Mouse (Mus musculus): Measurements from ENCODE around the gene Zfp385b. TPM values are rescaled to one million over a fixed set of nuclear protein-coding genes. Genes with fewer than 3 reads are reported as not detected.

The Zfp385b gene
- polyA plus RNA-seq, 1 experiment from 2014 or later = 14.6 TPM

DNA sequence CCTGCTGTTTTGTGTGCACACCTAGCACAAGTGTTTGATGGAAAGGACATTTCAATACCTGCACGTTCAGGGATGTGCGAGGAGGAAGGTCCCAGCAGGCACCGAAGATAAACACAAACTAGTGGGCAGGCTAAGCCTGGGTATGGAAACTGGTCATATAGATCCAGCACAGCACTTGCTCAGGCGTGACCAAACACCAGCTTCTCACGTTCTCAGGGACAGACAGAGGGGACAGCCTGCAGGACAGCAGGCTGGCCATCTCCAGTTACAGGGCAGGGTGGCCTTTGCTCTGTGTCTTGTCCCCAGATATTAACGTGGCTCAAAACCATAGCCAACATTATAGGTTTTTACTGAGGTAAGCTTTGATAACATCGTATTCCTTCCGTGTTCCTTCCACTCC, 128.3 kb downstream of the Zfp385b start:
- Histone ChIP-seq H3K9ac (replicated peaks) (no peak overlapping the region), H3K27ac (replicated peaks) (no peak overlapping the region), H3K27me3 (replicated peaks) (no peaks in the 10 kb centered on the region), H3K36me3 (no peaks in the 10 kb centered on the region), H3K4me2 (no peak overlapping the region), H3K4me1 (no peaks in the 10 kb centered on the region), H3K9me3 (replicated peaks) (no peaks in the 10 kb centered on the region), H3K4me3 (replicated peaks) (no peak overlapping the region)
- no peak for ATAC-seq (ENCODE audit: low FRiP score)
- 78% methylated on average over 8 of the region's 8 CpGs for WGBS

DNA sequence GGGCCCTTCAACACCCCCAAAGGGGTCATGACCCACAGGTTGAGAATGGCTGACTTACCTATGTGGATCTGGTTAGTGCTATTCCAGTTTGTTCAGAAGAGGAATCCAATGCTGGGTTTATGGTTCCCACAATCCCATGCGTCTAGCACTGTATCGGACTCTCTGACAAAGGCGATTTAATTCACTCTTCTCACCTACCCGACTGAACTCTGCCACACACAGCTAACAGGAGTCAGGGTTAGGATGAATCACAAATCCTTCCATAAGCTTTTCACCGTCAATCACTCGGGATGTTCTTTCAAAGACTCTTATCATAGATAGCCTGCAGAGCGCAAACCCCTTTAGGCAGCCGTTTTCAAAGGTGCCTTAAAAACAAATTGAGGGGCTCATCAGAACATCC, 129.1 kb downstream of the Zfp385b start:
- H3K4me1 ChIP-seq = no peaks in the 10 kb centered on the region
- no peak overlapping the region for H3K9ac ChIP-seq (replicated peaks)
- no peaks in the 10 kb centered on the region for H3K27me3 ChIP-seq (replicated peaks)
- no peak overlapping the region for H3K4me2 ChIP-seq
- H3K4me3 ChIP-seq (replicated peaks) = no peak overlapping the region
- H3K9me3 ChIP-seq (replicated peaks) = no peaks in the 10 kb centered on the region
- WGBS = 86% methylated on average over 8 of the region's 8 CpGs
- no peak for ATAC-seq (ENCODE audit: low FRiP score)
- H3K27ac ChIP-seq (replicated peaks) = no peak overlapping the region
- H3K36me3 ChIP-seq = no peaks in the 10 kb centered on the region

DNA sequence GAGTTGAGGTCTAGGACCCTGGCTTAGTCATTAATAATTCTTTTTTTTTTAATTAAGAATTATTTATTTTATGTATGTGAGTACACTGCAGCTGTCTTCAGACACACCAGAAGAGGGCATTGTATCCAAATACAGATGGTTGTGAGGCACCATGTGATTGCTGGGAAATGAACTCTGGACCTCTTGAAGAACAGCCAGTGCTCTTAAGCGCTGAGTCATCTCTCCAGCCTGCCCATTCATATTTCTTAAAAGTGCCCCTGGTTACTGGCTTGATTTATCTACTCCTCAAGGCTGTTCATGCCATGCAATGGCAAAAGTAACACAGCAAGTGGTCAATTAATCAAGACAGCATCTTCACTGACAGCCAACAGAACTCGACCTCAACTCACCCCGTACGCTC, 130.8 kb downstream of the Zfp385b start:
- no peak for ATAC-seq (ENCODE audit: low FRiP score)
- 75% methylated on average over 4 of the region's 4 CpGs for WGBS
- no peaks in the 10 kb centered on the region for H3K27me3 ChIP-seq (replicated peaks)

DNA sequence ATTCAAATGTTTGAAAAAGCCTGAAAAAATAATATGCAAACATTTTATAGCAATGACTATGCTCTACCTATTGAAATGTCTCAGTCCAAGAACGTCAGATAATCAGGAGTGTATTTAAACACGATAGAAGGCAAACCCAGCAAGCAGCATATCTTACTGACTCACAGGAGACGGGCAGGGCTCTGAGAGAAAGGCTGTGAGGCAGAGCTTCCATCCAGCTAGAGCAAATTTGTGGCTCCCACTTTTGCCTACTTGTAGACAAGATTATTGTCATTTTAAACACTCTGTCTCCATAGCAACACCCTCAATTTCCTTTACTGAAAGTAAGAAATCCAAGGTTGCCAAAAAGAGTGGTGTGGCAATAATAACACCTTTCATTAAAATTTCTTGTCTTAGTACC, 135.4 kb downstream of the Zfp385b start:
- no peak overlapping the region for H3K4me3 ChIP-seq (replicated peaks)
- H3K36me3 ChIP-seq = no peaks in the 10 kb centered on the region
- H3K4me2 ChIP-seq = no peak overlapping the region
- H3K9me3 ChIP-seq (replicated peaks) = no peaks in the 10 kb centered on the region
- WGBS = 63% methylated on average over 3 of the region's 3 CpGs
- peaks cover 5% of the 10 kb centered on the region; the same call in 1 of the 2 replicates for H3K4me1 ChIP-seq
- H3K27me3 ChIP-seq (replicated peaks) = no peaks in the 10 kb centered on the region
- H3K9ac ChIP-seq (replicated peaks) = no peak overlapping the region
- H3K27ac ChIP-seq (replicated peaks) = no peak overlapping the region
- no peak for ATAC-seq (ENCODE audit: low FRiP score)

More for the DNA sequence above, 130.8 kb downstream of the Zfp385b start:
- Histone ChIP-seq H3K4me3 (replicated peaks) (no peak overlapping the region), H3K27ac (replicated peaks) (no peak overlapping the region), H3K4me1 (no peaks in the 10 kb centered on the region), H3K36me3 (no peaks in the 10 kb centered on the region), H3K9me3 (replicated peaks) (no peaks in the 10 kb centered on the region), H3K9ac (replicated peaks) (no peak overlapping the region), H3K4me2 (no peak overlapping the region)

DNA sequence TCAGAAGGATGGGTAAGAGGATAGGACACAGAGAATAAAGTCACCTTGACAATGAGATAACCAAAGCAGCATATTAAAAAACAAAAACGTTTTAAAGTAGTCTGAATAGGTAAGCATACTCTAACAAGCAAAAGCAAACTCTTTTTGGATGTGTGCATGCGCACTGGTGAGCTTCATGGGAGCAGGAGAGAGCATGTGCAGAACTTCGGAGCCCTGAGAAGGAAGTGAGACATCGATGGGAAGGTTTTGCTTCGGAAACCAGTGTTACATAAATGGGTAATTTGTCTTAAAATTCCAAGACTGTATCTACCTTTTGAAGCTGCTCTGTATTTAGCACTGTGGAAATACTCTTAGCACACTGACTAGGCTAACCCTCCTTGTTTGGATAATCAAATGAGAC, 137.2 kb downstream of the Zfp385b start:
- Histone ChIP-seq H3K4me2 (no peak overlapping the region), H3K4me1 (peaks cover 5% of the 10 kb centered on the region; the same call in 1 of the 2 replicates), H3K36me3 (no peaks in the 10 kb centered on the region), H3K27ac (replicated peaks) (no peak overlapping the region), H3K9me3 (replicated peaks) (no peaks in the 10 kb centered on the region), H3K4me3 (replicated peaks) (no peak overlapping the region), H3K27me3 (replicated peaks) (no peaks in the 10 kb centered on the region), H3K9ac (replicated peaks) (no peak overlapping the region)
- WGBS = 80% methylated on average over 5 of the region's 5 CpGs
- ATAC-seq (ENCODE audit: low FRiP score) = no peak

DNA sequence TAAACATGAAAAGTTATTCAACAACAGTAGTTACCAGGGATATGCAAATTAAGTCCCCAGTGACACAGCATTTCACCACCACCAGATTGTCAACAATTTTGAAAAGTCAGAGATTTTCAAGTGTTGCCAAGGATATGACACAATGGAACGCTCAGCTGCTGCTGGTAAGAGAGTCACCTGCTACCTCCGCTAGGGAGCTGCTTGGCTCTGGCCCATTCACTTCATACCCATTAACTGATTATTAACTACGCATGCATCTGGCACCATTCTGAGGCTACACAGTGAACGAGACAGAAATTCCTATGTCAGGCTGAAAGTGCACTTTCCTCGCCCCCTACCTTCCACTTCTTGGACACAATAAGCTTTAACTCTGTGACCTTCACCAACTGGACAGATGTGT, 137.7 kb downstream of the Zfp385b start:
- WGBS = 40% methylated on average over 5 of the region's 5 CpGs
- H3K4me2 ChIP-seq = no peak overlapping the region
- peak; percentile 79; the same call in 1 of the 2 replicates for ATAC-seq (ENCODE audit: low FRiP score)
- no peak overlapping the region for H3K9ac ChIP-seq (replicated peaks)
- no peak overlapping the region for H3K4me3 ChIP-seq (replicated peaks)
- H3K4me1 ChIP-seq = peaks cover 5% of the 10 kb centered on the region; the same call in 1 of the 2 replicates
- no peaks in the 10 kb centered on the region for H3K27me3 ChIP-seq (replicated peaks)
- H3K36me3 ChIP-seq = no peaks in the 10 kb centered on the region
- H3K27ac ChIP-seq (replicated peaks) = no peak overlapping the region
- H3K9me3 ChIP-seq (replicated peaks) = no peaks in the 10 kb centered on the region

DNA sequence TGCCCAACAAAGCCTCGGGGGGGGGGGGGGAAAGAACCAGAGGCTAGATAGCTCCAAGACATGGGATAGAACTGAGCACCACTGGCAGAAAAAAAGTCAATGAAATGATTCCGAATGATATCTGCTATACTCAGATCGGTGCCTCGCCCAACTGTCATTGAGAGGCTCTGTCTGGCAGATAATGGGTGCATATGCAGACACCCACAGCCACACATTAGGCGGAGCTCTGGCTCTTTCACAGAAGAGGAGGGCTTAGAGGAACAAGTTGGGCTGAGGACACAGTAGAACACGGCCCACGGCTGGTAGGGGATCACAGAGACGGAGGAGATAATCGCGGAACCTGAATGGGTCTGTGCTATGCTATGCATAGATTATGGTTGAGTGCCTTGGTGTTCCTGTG, 145.7 kb downstream of the Zfp385b start:
- no peak overlapping the region for H3K9ac ChIP-seq (replicated peaks)
- H3K4me3 ChIP-seq (replicated peaks) = no peak overlapping the region
- H3K27ac ChIP-seq (replicated peaks) = no peak overlapping the region
- H3K27me3 ChIP-seq (replicated peaks) = no peaks in the 10 kb centered on the region
- no peak for ATAC-seq (ENCODE audit: low FRiP score)
- no peak overlapping the region for H3K4me2 ChIP-seq
- 0 out of 2 replicates have a peak, but pooled peaks cover 3% of the 10 kb centered on the region for H3K4me1 ChIP-seq
- H3K36me3 ChIP-seq = no peaks in the 10 kb centered on the region
- no peaks in the 10 kb centered on the region for H3K9me3 ChIP-seq (replicated peaks)
- WGBS = 86% methylated on average over 10 of the region's 10 CpGs

DNA sequence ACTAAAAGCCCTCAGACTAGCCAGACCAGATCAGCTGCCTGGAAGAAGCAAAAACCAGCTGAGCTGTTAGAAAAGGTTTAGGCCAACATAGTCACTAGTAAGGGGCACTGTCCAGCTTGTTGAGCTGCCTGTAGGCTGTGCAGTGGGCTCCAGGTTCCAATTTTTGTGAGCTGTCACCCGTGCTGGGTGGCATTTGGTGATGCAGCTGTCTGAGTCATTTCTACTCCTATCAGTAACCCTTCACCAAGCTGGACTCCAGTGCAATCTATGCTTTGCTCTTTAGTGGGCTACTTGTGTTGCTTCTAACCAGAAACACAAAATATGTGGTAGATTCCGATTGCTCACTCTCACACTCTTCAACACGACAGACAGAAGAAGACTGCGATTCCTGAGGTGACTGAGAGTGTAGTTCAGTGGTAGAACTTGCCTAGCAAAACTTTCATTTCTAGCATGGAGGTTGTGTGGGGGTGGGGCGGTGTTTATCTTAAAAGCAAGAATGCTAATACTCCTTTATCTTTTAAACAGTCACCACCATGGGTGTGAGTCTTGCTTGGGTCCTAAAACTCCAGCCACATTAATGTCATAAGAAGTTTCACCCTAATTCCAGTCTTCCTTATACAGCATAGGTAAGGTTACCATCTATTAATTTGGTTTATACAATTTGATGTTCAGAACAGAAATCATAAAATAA, 147.1 kb downstream of the Zfp385b start:
- no peak for ATAC-seq (ENCODE audit: low FRiP score)
- H3K27ac ChIP-seq (replicated peaks) = no peak overlapping the region
- H3K36me3 ChIP-seq = no peaks in the 10 kb centered on the region
- no peak overlapping the region for H3K9ac ChIP-seq (replicated peaks)
- no peak overlapping the region for H3K4me2 ChIP-seq
- 0 out of 2 replicates have a peak, but pooled peaks cover 3% of the 10 kb centered on the region for H3K4me1 ChIP-seq
- H3K4me3 ChIP-seq (replicated peaks) = no peak overlapping the region
- H3K9me3 ChIP-seq (replicated peaks) = no peaks in the 10 kb centered on the region
- WGBS = 92% methylated on average over 5 of the region's 5 CpGs
- no peaks in the 10 kb centered on the region for H3K27me3 ChIP-seq (replicated peaks)

DNA sequence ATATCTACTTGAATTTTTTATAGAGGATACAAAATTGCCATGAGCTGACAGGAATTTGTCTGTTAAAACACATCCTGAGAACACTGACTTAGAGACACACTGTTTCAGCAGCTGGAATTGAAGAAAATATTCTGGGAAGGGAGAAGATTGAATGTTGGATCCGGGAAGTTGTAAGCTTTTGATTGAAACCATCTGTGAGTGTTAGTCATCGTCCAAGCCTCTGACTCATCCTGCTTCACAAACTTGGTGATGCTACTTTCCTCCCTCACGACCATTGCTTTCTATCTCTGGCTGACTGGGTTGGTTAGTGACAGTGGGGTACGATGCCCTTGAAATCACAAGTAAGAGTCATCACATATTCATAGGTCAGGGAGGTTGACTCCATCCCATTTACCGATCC, 157.3 kb downstream of the Zfp385b start:
- H3K9ac ChIP-seq (replicated peaks) = no peak overlapping the region
- H3K27ac ChIP-seq (replicated peaks) = no peak overlapping the region
- no peak for ATAC-seq (ENCODE audit: low FRiP score)
- H3K4me3 ChIP-seq (replicated peaks) = no peak overlapping the region
- no peaks in the 10 kb centered on the region for H3K9me3 ChIP-seq (replicated peaks)
- no peak overlapping the region for H3K4me2 ChIP-seq
- 88% methylated on average over 5 of the region's 5 CpGs for whole genome bisulfite sequencing
- no peaks in the 10 kb centered on the region for H3K27me3 ChIP-seq (replicated peaks)
- H3K36me3 ChIP-seq = no peaks in the 10 kb centered on the region
- H3K4me1 ChIP-seq = no peaks in the 10 kb centered on the region

DNA sequence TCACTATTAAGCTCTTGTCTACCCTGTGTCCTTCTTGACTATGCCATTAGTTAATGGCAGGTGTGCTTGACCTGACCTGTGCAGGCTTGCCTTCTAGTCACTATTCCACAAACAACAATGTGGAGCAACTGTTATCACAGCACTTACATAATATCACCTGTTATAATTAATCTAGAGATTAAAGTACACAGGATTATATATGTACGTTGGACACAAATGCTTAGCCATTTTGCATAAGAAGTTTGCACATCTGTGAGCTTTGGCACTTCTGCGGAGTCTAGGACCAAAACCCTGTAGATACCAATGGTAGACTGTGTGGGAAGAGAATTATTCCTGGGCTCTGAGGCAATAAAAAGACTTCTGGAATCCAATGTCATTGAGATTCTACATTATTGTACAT, 165.8 kb downstream of the Zfp385b start:
- no peak overlapping the region for H3K27ac ChIP-seq (replicated peaks)
- no peak overlapping the region for H3K4me2 ChIP-seq
- 98% methylated on average over 2 of the region's 2 CpGs for WGBS
- H3K9me3 ChIP-seq (replicated peaks) = no peaks in the 10 kb centered on the region
- no peak for ATAC-seq (ENCODE audit: low FRiP score)
- H3K9ac ChIP-seq (replicated peaks) = no peak overlapping the region
- H3K27me3 ChIP-seq (replicated peaks) = no peaks in the 10 kb centered on the region
- H3K4me3 ChIP-seq (replicated peaks) = no peak overlapping the region
- H3K36me3 ChIP-seq = no peaks in the 10 kb centered on the region
- H3K4me1 ChIP-seq = no peaks in the 10 kb centered on the region

DNA sequence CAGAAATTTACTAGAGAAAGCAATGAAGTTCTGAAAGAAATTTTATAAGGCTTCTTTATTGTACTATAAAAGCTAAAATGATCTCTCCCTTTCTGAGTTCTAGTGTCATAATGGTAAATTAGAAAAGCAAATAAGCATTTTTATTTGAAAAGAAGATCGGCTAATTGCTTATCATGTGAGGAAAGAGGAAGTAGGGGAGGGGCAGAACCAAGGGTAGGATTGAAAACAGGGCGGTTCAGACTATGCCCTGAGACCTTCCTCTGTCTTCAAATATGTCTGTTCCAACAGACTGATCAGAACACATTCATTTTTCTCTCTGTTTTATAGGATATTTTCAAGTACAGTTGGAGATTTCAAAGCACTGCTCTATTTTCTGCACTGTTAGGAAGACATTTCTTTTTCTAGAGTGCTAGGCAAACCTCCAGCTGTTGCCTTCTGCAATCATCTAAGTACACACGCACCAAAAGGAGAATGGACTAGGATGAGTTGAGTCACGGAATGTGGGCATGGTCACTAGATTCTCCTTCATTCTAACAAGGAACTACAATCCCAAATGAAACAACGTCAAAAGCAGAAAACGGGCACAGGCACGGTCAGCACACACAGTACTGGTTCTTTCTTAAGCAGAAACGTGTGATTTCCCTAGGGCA, 177.8 kb downstream of the Zfp385b start:
- no peak overlapping the region for H3K27ac ChIP-seq (replicated peaks)
- H3K4me3 ChIP-seq (replicated peaks) = no peak overlapping the region
- H3K9ac ChIP-seq (replicated peaks) = no peak overlapping the region
- H3K9me3 ChIP-seq (replicated peaks) = no peaks in the 10 kb centered on the region
- no peaks in the 10 kb centered on the region for H3K36me3 ChIP-seq
- H3K27me3 ChIP-seq (replicated peaks) = no peaks in the 10 kb centered on the region
- WGBS = 89% methylated on average over 8 of the region's 8 CpGs
- no peak for ATAC-seq (ENCODE audit: low FRiP score)
- no peaks in the 10 kb centered on the region for H3K4me1 ChIP-seq
- H3K4me2 ChIP-seq = no peak overlapping the region

DNA sequence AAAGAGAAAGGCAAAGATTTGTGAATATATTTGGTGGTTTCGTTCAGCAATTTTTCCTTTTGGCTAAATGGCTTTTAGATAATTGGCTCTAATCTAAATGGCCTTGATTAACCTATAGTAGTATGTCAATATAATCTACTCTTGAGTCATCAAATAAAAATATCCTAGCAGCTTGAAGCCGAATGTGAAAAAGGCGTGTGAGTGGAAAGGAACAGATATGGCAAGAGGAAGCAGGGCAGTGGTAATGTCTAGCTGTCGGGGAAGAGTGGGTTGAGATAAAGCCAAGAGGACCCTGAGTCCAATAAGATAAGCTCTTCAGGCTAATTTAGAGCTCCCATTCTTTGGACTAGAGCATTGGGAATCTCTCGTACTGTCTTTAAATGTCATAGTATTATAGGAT, 179.4 kb downstream of the Zfp385b start:
- no peak for ATAC-seq (ENCODE audit: low FRiP score)
- H3K36me3 ChIP-seq = no peaks in the 10 kb centered on the region
- WGBS = 87% methylated on average over 5 of the region's 5 CpGs
- H3K4me1 ChIP-seq = no peaks in the 10 kb centered on the region
- no peak overlapping the region for H3K4me3 ChIP-seq (replicated peaks)
- H3K27ac ChIP-seq (replicated peaks) = no peak overlapping the region
- H3K9ac ChIP-seq (replicated peaks) = no peak overlapping the region
- no peaks in the 10 kb centered on the region for H3K9me3 ChIP-seq (replicated peaks)
- H3K4me2 ChIP-seq = no peak overlapping the region
- no peaks in the 10 kb centered on the region for H3K27me3 ChIP-seq (replicated peaks)
